Mouse (Mus musculus) ES-Bruce4 (cell line): ENCODE measurements around the gene Pdia6. TPM values are rescaled to one million over a fixed set of nuclear protein-coding genes. Genes with fewer than 3 reads are reported as not detected.

ENCODE experiments used
- H3K27ac ChIP-seq: 2 replicates; pipeline ENCODE4 v1.5.1; 2012; ENCODE audit warnings: low read length, inconsistent platforms; ENCODE audit not compliant: insufficient read depth
- H3K27me3 ChIP-seq: 2 replicates; pipeline ENCODE4 v1.6.1; 2012; ENCODE audit warnings: mild to moderate bottlenecking, low read length, inconsistent platforms; ENCODE audit not compliant: control insufficient read depth, poor library complexity, insufficient read depth, severe bottlenecking
- H3K36me3 ChIP-seq: 2 replicates; pipeline ENCODE4 v1.6.1; 2012; ENCODE audit warnings: inconsistent platforms, mild to moderate bottlenecking, low read length, moderate library complexity; ENCODE audit not compliant: control insufficient read depth, poor library complexity, insufficient read depth, severe bottlenecking
- H3K4me1 ChIP-seq: one replicate; pipeline ENCODE4 v1.8.1; 2011; ENCODE audit warnings: low read length; ENCODE audit not compliant: control insufficient read depth, insufficient read depth
- H3K4me3 ChIP-seq: 2 replicates; pipeline ENCODE4 v1.5.1; 2011; ENCODE audit warnings: low read depth, mild to moderate bottlenecking, low read length
- H3K9ac ChIP-seq: 2 replicates; pipeline ENCODE4 v1.6.1; 2012; ENCODE audit warnings: low read depth, mild to moderate bottlenecking, inconsistent platforms; ENCODE audit not compliant: poor library complexity, severe bottlenecking
- H3K9me3 ChIP-seq: replicated peaks from 2 replicates; pipeline ENCODE4 v1.6.1; 2012; ENCODE audit warnings: mild to moderate bottlenecking, low read length, inconsistent platforms; ENCODE audit not compliant: control insufficient read depth, poor library complexity, insufficient read depth, severe bottlenecking
- CTCF ChIP-seq: IDR thresholded peaks from one replicate; pipeline ENCODE4 v1.8.1; 2011; ENCODE audit warnings: low read depth, low read length
- EP300 ChIP-seq: IDR thresholded peaks from 2 replicates; pipeline ENCODE4 v1.6.1; 2011; ENCODE audit warnings: low read depth, low read length; ENCODE audit not compliant: insufficient read depth
- POLR2A ChIP-seq: IDR thresholded peaks from one replicate; pipeline ENCODE4 v1.8.1; 2011; ENCODE audit warnings: low read length; ENCODE audit not compliant: insufficient read depth
- polyA plus RNA-seq: library from polyadenylated mRNA; stranded (reverse); fragments of >200 nt; gene quantifications from 2 replicates; pipeline ENCODE4 v1.2.4, GENCODE M21; 2011; ENCODE audit warnings: low read depth; ENCODE audit not compliant: missing spikeins, insufficient read depth, insufficient read length

Gene Pdia6
- polyA plus RNA-seq, 1 experiment, result 381 TPM

DNA sequence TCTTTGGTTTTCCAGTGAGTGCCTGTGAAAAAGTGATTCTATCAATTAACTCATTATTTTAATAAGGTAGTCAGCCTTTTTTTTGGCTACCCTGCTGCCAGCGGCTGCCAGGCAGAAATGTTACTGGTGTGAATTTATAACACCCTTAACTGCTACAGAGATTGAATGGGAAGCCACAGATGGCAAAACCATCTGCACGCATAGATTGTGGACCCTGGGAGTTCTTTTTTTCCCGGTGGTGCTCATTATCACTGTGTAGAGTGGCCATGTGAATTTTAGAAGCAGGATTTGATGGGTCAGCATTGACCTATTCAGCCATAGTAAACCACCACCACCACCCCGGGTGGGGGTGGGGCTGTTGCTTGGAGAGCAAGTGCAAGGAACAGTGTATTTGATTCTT, 971 bp downstream of the Pdia6 start:
- Histone ChIP-seq H3K9me3 (no peaks in the 10 kb centered on the region), H3K27me3 (no peaks in the 10 kb centered on the region), H3K4me1 (peaks cover 5% of the 10 kb centered on the region), H3K27ac (no peak overlapping the region), H3K9ac (peak overlapping the region; percentile 84), H3K36me3 (peaks cover 34% of the 10 kb centered on the region), H3K4me3 (peak overlapping the region; percentile 83)
- TF ChIP-seq POLR2A (no peak), EP300 (no peak), CTCF (no peak)

DNA sequence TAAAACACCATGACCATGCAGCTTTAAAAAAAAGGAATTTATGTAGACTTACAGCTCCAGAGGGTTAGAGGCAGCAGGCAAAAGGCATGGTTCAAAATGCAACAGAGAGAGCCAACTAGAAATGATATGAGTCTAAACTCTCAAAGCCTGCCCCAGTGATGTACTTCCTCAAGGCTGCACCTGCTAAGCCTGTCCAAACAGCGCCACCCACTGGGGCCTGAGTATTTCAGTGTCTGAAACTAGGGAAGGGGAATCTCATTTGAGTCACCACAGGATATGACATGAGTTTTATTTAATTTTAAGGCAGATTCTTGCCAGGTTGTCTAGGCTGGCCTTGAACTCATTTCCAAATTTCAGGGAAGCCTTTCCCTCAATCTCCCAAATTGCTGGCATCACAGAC, 4.9 kb downstream of the Pdia6 start:
- no peaks in the 10 kb centered on the region for H3K9me3 ChIP-seq
- no peak overlapping the region for H3K9ac ChIP-seq
- H3K36me3 ChIP-seq, result peaks cover 70% of the 10 kb centered on the region
- H3K27me3 ChIP-seq, result no peaks in the 10 kb centered on the region
- H3K27ac ChIP-seq, result no peak overlapping the region
- H3K4me1 ChIP-seq, result peaks cover 5% of the 10 kb centered on the region
- no peak overlapping the region for H3K4me3 ChIP-seq
- TF ChIP-seq CTCF (peak; percentile 59), POLR2A (no peak), EP300 (no peak)

DNA sequence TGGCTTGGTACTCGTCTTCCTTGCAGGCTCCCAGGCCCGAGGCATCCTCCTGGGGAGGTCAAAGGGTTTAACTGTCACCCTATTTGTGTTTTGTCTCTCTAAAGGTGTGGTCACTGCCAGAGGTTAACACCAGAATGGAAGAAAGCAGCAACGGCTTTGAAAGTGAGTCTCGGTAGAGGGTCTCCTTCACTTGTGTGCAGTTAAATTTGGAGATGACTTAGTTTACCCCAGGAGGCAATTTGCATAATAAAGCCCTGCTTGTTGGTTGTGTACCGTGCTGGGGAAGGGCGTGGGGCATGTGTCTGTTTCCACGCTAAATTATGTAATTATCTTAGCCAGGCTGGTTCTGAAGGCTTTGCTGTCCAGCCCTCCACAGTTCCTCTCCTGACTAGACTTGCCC, 7.5 kb downstream of the Pdia6 start:
- Histone ChIP-seq H3K4me3 (no peak overlapping the region), H3K9me3 (no peaks in the 10 kb centered on the region), H3K27me3 (no peaks in the 10 kb centered on the region), H3K9ac (no peak overlapping the region), H3K36me3 (peaks cover 89% of the 10 kb centered on the region), H3K27ac (peak overlapping the region; percentile 39), H3K4me1 (peaks cover 2% of the 10 kb centered on the region)
- TF ChIP-seq POLR2A (no peak), CTCF (no peak), EP300 (no peak; the same call in 1 of the 2 replicates)

DNA sequence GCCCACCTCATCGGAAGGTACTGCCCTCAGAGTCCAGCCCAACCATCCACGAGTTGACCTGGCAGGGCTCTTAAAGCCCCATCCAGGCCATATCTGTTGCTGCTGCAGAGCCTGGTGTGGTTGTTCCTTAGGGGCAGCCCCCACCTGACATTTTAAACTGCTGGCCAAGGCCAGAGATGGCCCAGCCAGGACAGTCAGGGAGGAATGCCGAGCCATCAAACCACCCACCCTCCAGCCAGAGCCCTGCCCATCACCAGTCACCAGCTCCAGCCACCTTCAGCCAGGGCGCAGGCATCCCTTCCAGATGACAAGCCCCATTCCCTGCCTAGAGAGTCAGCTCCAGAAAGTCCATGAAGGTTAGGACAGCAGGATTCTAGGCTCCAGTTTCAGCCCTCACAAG, 22.2 kb downstream of the Pdia6 start:
- Histone ChIP-seq H3K4me3 (no peak overlapping the region), H3K27ac (no peak overlapping the region), H3K27me3 (no peaks in the 10 kb centered on the region), H3K9ac (no peak overlapping the region), H3K9me3 (no peaks in the 10 kb centered on the region), H3K4me1 (no peaks in the 10 kb centered on the region), H3K36me3 (peaks cover 8% of the 10 kb centered on the region)
- no peak for TF ChIP-seq EP300
- TF ChIP-seq POLR2A, result no peak
- TF ChIP-seq CTCF, result no peak

DNA sequence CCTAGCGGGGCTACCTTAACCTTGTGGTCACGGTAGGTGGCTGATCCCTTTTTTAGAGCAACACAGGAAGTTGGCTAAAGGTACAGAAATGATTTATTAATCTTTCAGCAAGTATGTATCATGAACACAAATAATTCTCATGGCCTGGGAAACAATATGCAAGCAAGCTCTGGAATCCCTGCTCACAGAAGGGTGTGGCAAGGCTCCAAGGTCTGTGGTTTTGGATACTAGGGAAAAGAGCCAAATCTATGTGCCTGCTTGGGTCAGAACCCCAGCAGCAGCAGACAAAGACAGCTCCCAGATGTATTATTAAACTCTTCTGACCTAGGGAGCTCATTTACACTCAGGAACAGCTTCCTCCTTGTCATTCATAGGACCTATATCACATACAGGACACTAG, 22.7 kb downstream of the Pdia6 start:
- H3K9me3 ChIP-seq, result no peaks in the 10 kb centered on the region
- H3K36me3 ChIP-seq, result peaks cover 3% of the 10 kb centered on the region; the same call in 1 of the 2 replicates
- H3K27me3 ChIP-seq, result no peaks in the 10 kb centered on the region
- TF ChIP-seq POLR2A (no peak), EP300 (no peak), CTCF (no peak)
- H3K9ac ChIP-seq, result no peak overlapping the region
- H3K27ac ChIP-seq, result no peak overlapping the region
- no peak overlapping the region for H3K4me3 ChIP-seq
- no peaks in the 10 kb centered on the region for H3K4me1 ChIP-seq

DNA sequence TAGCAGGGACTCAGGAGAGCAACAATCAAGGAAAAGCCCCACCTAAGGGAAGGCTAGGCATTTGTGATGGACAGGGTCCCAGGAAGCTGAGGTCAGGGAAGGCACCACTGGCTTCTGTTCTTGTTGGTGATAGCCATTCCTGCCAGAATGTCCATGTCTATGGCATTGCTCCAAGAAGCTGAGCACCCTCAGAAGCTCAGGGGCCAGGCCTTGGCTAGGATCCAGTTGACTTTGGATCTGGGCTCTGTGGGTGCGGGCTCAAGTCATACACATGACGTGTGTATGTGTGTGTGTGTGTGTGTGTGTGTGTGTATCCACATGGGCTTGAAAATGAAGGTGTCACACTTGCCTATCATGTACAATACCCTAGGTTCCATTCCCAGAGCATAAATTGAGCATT, 23.6 kb downstream of the Pdia6 start:
- Histone ChIP-seq H3K27ac (no peak overlapping the region), H3K36me3 (no peaks in the 10 kb centered on the region), H3K4me1 (no peaks in the 10 kb centered on the region), H3K9ac (no peak overlapping the region), H3K4me3 (no peak overlapping the region), H3K9me3 (no peaks in the 10 kb centered on the region), H3K27me3 (no peaks in the 10 kb centered on the region)
- TF ChIP-seq POLR2A (no peak), CTCF (no peak), EP300 (no peak)
